Mouse (Mus musculus) liver, postnatal 0 days (tissue): ENCODE measurements around the gene Ms4a15.

Experiments
- CTCF ChIP-seq: sonication (generic); IDR thresholded peaks from 2 replicates; pipeline ENCODE4 v1.5.1; 2016; ENCODE audit warnings: antibody characterized with exemption, low read depth
- EP300 ChIP-seq: IDR thresholded peaks from 2 replicates; pipeline ENCODE4 v1.6.1; 2016; ENCODE audit warnings: antibody characterized with exemption, low read depth, mild to moderate bottlenecking

DNA sequence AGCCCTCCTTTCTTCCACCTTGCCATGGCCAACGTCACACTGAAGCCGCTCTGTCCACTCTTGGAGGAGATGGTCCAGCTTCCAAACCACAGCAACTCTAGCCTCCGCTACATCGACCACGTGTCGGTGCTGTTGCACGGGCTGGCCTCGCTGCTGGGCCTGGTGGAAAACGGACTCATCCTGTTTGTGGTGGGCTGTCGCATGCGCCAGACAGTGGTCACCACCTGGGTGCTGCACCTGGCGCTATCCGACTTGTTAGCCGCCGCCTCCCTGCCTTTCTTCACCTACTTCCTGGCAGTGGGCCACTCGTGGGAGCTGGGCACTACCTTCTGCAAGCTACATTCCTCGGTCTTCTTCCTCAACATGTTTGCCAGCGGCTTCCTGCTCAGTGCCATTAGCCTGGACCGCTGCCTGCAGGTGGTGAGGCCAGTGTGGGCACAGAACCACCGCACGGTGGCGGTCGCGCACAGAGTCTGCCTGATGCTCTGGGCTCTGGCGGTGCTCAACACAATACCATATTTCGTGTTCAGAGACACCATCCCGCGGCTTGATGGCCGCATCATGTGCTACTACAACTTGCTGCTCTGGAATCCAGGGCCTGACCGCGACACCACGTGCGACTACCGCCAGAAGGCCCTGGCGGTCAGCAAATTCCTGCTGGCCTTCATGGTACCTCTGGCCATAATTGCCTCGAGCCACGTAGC, 52.8 kb downstream of the Ms4a15 start:
- TF ChIP-seq CTCF (peak; percentile 86), EP300 (no peak)
